Comparison of ENCODE assay signal across 8 mouse cellular contexts in the genomic region with DNA sequence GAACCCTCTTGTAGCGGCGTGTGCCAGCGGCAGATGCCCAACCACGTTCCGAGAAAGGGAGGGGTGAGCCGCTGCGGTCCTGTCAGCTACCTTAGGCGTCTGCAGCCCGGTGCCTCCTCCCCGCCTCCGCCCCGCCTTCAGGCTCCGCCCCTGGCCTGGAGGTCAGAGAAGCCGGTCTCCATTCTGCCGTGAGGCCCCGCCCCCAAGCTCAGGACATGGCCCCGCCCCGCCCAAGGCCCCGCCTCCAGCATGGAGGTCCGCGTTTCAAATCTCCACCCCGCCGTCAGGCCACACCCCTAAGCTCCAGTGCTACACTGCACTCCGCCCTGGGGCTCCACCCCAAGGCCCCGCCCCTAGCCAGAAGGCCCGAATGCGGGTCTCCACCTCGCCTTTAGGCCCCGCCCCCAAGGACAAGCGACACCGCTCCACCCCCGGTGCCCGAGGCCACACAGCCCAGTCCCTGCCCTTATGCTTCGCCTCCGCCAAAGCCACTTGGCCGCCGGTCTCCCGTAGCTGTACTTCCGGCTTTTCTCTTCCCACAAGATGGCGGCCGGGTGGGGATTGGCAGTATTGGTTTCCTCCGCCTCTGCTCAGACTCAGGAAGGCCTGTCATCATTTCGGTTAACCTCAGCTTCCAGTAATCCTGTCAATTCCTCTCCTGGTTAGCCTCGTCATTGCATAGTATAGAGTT. TPM values are rescaled to one million over a fixed set of nuclear protein-coding genes. Genes with fewer than 3 reads are reported as not detected.
DNase-seq lines count a peak whose midpoint lies in the region; ATAC-seq lines count a peak whose summit lies in the region.

TSS of gene Gpr155 (minus strand) at position 217 of the 691 bp plus-strand sequence.

- H3K9me3 ChIP-seq in heart, embryonic 14.5 days (ENCODE audit: control insufficient read depth, low read length), result no peaks in the 10 kb centered on the region
- H3K9me3 ChIP-seq in liver, embryonic 13.5 days (replicated peaks), result no peaks in the 10 kb centered on the region
- H3K9me3 ChIP-seq in stomach, embryonic 16.5 days (replicated peaks; ENCODE audit: control insufficient read depth, low read length), result no peaks in the 10 kb centered on the region

- peak within 1 kb of the TSS; percentile 72 for H3K9ac ChIP-seq in heart, embryonic 14.5 days (ENCODE audit: low read length)
- peak within 1 kb of the TSS; percentile 82 for H3K9ac ChIP-seq in liver, embryonic 13.5 days
- peak within 1 kb of the TSS; percentile 73 for H3K9ac ChIP-seq in stomach, embryonic 16.5 days (ENCODE audit: low read length)

- H3K27me3 ChIP-seq in heart, embryonic 14.5 days (ENCODE audit: control insufficient read depth, insufficient read depth, low read length), result no peaks in the 10 kb centered on the region
- peaks cover 5% of the 10 kb centered on the region; the same call in 1 of the 2 replicates for H3K27me3 ChIP-seq in liver, embryonic 13.5 days
- H3K27me3 ChIP-seq in stomach, embryonic 16.5 days (ENCODE audit: control insufficient read depth, insufficient read depth, low read length), result no peaks in the 10 kb centered on the region

- peak; percentile 87 for ATAC-seq in CD4-positive, CD25-positive, alpha-beta regulatory T cell, adult 4 months
- peak; percentile 99 for ATAC-seq in heart, embryonic 14.5 days (ENCODE audit: insufficient number of reproducible peaks, insufficient read depth, low FRiP score, low read depth)
- ATAC-seq in liver, embryonic 13.5 days (ENCODE audit: low read depth), result peak; percentile 97
- ATAC-seq in stomach, embryonic 16.5 days (ENCODE audit: insufficient read depth, low FRiP score), result peak; percentile 99

- H3K4me3 ChIP-seq in heart, embryonic 14.5 days (ENCODE audit: control insufficient read depth in 1 of 2, insufficient read depth in 1 of 2, low read depth in 1 of 2, low read length in 2 of 2), result peak within 1 kb of the TSS; percentile 64 to 86
- H3K4me3 ChIP-seq in liver, embryonic 13.5 days (replicated peaks), result peak within 1 kb of the TSS; percentile 79
- H3K4me3 ChIP-seq in stomach, embryonic 16.5 days (replicated peaks; ENCODE audit: low read length), result peak within 1 kb of the TSS; percentile 76

- peaks cover 0 to 2% of the 10 kb centered on the region in 2 experiments; a peak in 1 of 4 replicates for H3K4me1 ChIP-seq in heart, embryonic 14.5 days (ENCODE audit: control insufficient read depth in 2 of 2, insufficient read depth in 2 of 2, low read length in 2 of 2)
- peaks cover 28% of the 10 kb centered on the region for H3K4me1 ChIP-seq in liver, embryonic 13.5 days (replicated peaks)
- H3K4me1 ChIP-seq in stomach, embryonic 16.5 days (ENCODE audit: control insufficient read depth, insufficient read depth, low read length), result no peaks in the 10 kb centered on the region

- H3K27ac ChIP-seq in heart, embryonic 14.5 days (replicated peaks in 1 of 2; ENCODE audit: control insufficient read depth in 1 of 2, insufficient read depth in 1 of 2, low read depth in 2 of 2, low read length in 2 of 2), result peak within 1 kb of the TSS; percentile 59 to 81
- H3K27ac ChIP-seq in liver, embryonic 13.5 days, result peak within 1 kb of the TSS; percentile 88
- H3K27ac ChIP-seq in stomach, embryonic 16.5 days (ENCODE audit: low read length), result peak within 1 kb of the TSS; percentile 65

- H3K36me3 ChIP-seq in heart, embryonic 14.5 days (ENCODE audit: control insufficient read depth, insufficient read depth, low read length), result no peaks in the 10 kb centered on the region
- H3K36me3 ChIP-seq in liver, embryonic 13.5 days, result peaks cover 11% of the 10 kb centered on the region
- no peaks in the 10 kb centered on the region for H3K36me3 ChIP-seq in stomach, embryonic 16.5 days (ENCODE audit: control insufficient read depth, insufficient read depth, low read length)

- peak within 1 kb of the TSS; percentile 87 for H3K4me2 ChIP-seq in heart, embryonic 14.5 days (ENCODE audit: low read length)
- peak within 1 kb of the TSS; percentile 99 for H3K4me2 ChIP-seq in liver, embryonic 13.5 days
- peak within 1 kb of the TSS; percentile 99 for H3K4me2 ChIP-seq in stomach, embryonic 16.5 days (ENCODE audit: low read depth, low read length)

- WGBS in heart, embryonic 14.5 days, result under 1% methylated on average over 44 of the region's 44 CpGs
- under 1% methylated on average over 44 of the region's 44 CpGs for WGBS in liver, embryonic 13.5 days (ENCODE audit: insufficient replicate concordance)
- WGBS in stomach, embryonic 16.5 days, result 1% methylated on average over 43 of the region's 44 CpGs

- peak; percentile 98 for DNase-seq in c-Kit-negative CD71-positive TER-119-positive erythroid progenitor cells, embryonic 14.5 days (ENCODE audit: low read depth, low spot score)
- DNase-seq in fibroblast of lung, adult 2 months (ENCODE audit: low read depth), result peak; percentile 90
- DNase-seq in kidney, postnatal 14 days, result peak; percentile 100
- peak; percentile 100 for DNase-seq in liver, embryonic 13.5 days
- DNase-seq in neural tube, embryonic 10.5 days (ENCODE audit: extremely low spot score, low spot score), result peak; percentile 99

RNA-seq across cellular contexts. Expression of gene Gpr155, which starts in this region (rescaled TPM):
- polyA plus RNA-seq in CD4-positive, CD25-positive, alpha-beta regulatory T cell, adult 4 months (2017; shearing (Covaris generic)), result 10 to 100 TPM; 13.4 to 22.5 TPM
- polyA plus RNA-seq in heart, embryonic 14.5 days (2014; fragmentation: Nextera tagmentation; extraction: Ambion mirVana), result 6.0 and 6.9 TPM in 2 replicates
- polyA plus RNA-seq in liver, embryonic 13.5 days (2015; fragmentation: Nextera tagmentation; extraction: Ambion mirVana), result 8.3 and 8.9 TPM in 2 replicates
- 6.5 and 7.7 TPM in 2 replicates for polyA plus RNA-seq in stomach, embryonic 16.5 days (2015; fragmentation: Nextera tagmentation; extraction: Ambion mirVana)

Comparison
In these comparisons a context has a peak if more than half of its experiments do, and no peak if none do; other contexts are left out.
1. Peak in every context shown above with its lines: DNase-seq, ATAC-seq, H3K4me3 ChIP-seq and H3K27ac ChIP-seq.